Mouse (Mus musculus) T-helper 17 cell (primary cell): Measurements from ENCODE around the gene Ttll13.

Experiments
- in situ Hi-C, 2 experiments: fragments of 300-600 bp; cut with MboI, MseI; formaldehyde crosslinking; loops; 1 replicate in 1 of 2; 2 replicates in 1 of 2; pipeline ENCODE4 v1.15.1; 2025; ENCODE audit warnings: high pct_unique_total_duplicates in 2 of 2

Gene Ttll13

DNA sequence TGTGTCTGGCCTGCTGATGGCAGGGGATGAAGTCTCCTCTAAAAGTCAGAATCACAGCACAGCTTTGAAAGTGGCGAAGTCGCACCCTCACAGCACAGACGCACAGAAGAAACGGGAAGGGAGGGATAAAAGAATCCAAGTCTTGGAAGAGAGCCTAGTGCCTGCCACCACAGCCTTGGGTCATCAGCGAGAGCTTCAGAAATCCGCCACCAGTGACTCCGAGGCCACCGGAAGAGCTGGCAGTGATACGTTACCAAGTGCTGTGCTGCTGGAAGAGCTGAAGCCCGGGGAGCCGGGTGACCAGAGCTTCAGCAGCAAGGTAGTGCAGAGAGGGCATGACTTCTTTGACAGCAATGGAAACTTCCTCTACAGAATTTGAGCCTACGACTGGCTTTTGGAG, 18.4 kb downstream of the Ttll13 start:
- in situ Hi-C loops = no loop called here

DNA sequence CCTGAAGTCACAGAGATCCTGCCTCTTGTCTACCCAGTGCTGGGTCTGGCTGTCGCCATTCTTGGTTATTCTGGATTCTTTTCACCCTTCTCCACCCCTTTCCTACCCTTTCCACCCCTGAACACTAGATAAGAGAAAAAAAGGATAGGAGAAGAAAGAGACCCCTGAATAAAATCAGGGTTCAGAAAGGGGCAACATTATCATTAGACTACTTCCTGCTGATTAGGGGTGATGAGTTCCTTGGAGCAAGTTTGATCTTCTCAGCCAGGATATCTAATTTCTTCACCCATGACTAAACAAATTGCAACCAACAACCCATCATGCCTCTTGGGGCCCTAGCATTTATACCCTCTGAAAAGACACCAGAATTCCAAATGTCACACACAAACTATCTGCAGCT, 21.6 kb downstream of the Ttll13 start:
- in situ Hi-C loops = no loop called here

DNA sequence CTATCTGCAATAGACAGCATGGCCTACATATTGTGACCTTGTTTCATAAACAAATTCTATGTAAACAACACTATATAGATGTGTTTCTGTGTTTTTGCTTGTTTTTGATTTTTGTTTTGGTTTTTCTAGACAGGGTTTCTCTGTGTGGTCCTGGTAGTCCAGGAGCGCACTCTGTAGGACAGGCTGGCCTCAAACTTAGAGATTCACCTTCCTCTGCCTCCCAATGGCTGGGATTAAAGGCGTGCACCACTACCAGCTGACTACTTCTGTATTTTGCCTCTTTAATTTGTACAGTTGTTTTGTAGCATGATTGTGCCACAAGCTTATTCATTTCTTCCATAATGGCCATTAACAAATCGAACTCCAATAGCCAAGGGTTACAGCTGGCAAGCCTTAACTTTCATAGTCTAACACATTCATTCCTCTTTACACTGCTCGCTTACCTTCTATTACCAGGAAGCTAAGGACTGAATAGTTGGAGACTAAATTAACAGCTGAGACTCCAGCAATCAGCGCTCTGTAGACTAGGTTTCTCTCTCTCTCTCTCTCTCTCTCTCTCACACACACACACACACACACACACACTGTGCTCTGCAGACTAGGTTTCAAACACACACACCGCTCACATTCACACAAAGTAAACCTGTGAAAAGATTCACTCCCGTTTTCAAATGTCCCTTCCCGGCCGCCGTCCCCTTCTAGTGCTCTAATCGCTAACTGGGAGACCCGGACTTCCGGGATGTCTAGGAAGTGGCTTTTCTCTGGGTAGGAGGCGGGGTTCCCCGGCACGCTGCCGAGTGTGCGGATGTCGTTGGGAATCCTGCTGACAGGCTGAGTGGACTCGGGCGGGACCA, 22.9 kb downstream of the Ttll13 start, which contains the start of gene Vps33b:
Vps33b (plus strand) TSS at position 753 of the 854 bp plus-strand sequence.
- in situ Hi-C loops = no loop called here

DNA sequence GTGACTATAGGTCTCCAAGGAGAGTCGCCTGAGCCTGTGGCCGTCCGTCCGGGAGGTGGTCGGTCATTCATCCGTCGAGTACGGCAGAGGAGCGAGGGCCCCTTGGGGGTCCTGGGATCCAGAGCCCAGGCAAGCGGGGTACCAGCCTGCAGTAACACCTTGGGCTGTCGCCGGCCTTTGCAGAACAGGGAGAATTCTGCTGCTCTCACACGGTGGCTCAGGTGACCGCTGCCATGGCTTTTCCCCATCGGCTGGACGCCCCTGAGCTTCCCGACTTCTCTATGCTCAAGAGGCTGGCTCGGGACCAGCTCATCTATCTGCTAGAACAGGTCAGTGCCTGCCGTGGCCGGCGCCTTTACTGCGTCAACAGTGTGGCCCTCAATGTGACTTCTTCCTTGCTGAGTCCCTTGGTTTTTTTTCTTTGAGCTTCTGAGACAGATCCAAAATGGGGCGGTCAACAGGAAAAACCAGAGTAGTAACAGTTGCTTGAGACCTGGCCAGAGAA, 23.6 kb downstream of the Ttll13 start:
- in situ Hi-C loops = no loop called here

DNA sequence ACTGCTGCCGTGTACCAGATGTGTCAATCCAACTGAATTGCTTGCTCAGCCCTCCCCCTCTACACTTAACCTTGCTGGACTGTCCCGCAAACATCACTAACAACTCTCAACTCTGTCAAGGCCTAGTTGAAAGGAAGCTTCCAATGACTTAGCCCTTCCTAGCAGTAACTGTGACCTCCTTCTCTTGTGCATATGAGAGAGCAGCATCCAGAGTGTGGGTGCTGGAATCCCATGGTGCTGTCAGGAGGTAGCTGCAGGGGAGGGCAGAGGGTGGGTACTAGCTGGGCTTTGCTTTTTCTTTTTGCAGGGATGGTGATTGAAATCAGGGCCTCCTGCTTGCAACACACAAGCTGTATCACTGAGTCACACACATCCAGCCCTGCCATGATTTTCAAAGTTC, 27.3 kb downstream of the Ttll13 start:
- in situ Hi-C loops = no loop called here

DNA sequence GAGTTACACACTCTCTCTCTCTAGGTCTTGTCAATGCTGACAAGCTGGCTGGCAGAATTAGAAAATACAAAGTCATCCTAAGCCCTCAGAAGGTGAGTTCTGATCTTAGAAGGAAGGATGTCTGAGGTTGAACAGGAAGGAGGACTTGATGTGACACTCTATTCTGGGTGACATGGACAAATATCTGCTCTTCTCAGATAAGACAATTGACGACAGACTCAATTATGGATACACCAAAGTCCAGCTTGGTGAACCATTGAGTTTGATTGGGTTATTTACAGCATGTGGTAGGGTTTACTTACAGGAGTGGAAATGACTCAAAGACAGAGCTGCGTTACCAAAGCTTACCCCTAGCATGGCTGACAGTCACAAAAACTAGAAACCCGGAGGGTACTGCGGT, 30.2 kb downstream of the Ttll13 start:
- in situ Hi-C loops = no loop called here

DNA sequence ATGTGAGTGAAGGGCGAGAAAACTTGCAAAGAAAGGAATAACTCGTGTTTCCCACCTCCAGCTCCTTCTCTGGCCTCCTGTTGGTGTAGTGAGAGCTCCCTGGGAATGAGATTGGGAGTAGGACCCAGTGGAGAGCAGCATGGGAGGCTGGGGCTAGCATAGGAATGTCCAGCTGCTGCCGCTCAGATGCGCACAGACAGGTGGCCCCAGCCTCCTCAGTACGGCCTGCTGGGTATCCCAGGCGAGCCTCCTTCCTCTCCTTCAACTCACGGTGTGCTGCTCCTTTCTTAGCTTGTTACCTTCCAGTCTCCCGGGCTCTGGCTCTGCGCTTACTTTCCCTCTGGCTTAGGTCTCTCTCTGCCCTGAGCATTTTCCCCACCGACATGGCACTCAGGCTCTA, 33.9 kb downstream of the Ttll13 start:
- in situ Hi-C loops = no loop called here

DNA sequence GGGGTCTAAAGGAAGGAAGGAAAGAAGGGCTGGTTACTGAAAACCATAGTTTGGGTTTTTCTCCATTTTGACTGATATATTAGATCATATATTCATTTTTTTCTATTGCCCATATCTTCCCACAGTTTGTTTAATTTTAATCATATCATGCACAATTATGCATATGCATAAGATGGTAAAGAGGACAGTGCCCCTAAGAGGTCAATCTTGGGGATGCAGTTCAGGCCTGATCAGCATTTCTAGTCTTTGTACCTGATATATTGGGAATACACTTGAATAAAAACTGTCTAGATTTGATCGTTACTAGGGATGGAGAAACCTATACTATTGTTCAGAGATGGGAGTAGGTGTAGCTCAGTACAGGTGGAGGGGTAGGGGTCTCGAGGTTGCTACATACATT, 34.8 kb downstream of the Ttll13 start:
- in situ Hi-C loops = no loop called here

DNA sequence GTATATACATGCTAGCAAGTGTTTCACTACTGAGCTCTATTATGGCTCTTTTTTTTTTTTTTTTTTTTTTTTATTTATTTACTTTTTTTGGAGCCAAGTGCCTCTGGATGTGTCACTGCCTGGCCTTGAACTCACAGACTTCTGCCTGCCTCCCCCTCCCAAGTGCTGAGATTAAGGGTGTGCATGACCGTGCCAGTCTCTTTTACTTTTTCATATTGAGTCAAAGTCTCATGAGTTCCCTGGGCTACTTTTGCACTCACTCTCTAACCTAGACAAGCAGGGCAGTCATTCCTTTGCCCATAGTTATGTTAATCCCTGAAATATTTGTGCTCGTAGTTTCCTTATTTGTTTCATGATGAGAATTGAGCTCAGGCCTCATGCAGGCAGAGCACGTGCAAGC, 35.5 kb downstream of the Ttll13 start:
- in situ Hi-C loops = no loop called here

DNA sequence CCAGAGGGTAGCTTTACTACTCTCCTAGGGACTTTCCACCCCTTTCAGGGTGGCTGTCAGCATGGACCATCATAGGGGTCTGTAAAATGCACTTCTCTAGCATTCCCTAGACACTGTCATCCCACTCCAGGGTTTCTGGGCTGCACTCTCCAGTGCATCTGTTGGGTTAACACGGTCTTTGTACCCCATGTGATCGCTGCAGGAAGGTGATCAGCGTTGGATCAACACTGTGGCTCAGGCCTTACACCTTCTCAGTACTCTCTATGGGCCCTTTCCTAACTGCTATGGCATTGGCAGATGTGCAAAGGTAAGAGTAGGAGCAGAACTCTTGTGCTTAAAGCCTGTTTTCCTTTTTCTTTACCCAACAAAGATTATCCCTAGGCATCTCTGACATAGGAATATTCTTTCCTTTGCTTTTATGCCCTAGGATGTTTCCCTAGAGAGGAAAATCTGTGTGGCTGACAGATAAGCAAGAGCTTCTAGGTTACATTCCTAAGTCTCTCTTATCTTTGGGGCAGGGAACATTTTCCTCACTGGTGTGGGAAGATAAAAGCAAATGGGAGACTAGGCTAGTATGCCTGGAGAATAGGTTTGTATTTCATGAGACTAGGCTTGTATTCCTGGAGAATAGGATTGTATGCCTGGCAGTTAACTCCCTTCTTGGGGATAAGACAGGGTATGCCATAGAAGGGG, 37.2 kb downstream of the Ttll13 start:
- in situ Hi-C loops = no loop called here

DNA sequence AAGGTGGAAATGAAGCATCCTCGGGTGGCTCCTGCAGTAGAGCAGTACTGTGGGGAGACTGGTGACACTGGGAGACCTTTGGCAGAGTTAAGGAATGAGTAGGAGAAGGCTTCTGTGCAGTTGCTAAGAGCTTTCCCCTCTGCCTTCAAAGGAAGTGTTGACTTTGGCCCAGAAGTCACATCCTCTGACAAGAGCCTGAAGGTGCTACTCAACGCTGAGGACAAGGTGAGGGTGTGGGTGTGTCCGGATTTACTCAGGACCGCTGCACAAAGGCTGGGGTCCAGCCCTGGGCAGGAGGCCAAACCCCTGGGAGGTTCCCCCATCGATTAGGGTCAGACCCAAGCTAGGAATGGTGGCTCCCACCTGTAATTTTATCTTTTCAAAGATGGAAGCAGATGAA, 38.2 kb downstream of the Ttll13 start:
- in situ Hi-C loops = no loop called here

DNA sequence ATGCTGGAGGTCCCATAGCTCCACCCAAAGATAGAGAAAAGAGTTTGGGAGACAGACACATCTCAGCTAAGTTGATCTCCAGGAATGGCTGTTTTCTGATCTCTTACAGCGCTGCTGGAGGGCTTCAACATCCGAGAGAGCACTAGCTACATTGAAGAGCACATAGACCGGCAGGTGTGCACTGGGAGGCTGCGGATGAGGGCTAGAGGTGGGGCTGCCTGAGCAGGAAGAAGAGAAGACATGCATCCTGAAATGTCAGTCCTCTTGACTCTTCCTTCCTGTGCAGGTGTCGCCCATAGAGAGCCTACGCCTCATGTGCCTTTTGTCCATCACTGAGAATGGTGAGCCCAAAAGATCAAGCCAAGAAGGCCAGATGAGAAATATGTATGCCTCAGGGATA, 39.5 kb downstream of the Ttll13 start:
- in situ Hi-C loops = no loop called here

DNA sequence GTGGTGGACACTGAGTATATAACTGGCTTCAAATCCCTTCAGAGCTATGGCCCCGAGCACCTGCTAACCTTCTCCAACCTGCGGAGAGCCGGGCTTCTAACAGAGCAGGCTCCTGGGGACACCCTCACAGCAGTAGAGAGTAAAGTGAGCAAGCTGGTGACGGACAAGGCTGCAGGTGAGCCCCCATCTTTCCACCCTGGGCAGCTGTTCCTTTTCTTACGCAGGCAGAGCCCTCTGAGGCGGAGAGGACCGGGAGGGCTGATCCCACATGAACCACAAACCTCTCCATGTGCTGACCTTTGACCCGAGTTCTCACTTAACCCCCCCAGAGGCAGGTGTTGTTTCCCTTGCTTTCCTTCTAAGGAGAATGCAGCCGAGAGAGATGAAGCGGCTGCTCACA, 41.6 kb downstream of the Ttll13 start:
- in situ Hi-C loops = no loop called here

DNA sequence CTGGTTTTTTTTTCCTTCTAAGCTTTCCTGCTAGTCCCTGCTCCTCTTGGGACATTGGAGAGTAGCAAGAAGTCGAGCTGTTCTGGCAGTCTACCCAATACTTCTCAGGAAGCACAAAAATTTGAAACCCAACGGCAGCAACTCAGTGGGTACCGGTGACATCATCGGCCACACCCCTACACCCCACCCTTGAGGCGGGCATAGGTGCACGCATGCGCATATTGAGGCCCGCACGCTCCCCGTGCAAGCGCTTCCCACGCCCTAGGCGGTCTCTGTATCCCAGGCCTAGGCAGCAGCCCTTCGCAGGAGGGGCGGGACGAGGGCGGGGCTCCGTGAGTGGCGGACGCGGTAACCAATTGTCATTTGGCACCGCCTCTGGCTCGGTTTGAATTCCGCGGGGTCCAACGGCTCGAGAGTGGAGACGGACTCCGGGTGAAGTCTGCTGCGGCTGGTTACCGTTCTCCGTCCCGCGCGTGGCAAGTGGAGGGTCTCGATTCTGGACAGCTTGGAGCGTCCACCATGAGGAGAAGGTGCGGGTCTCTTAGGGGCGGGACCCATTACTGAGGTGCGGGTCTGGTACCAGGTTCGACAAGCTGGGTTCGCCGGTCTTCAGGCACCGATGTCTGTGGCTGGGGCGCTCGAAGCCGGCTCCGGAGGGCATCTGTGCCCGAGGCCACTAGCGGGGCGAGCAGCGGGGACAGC, 48.0 kb downstream of the Ttll13 start, which contains the start of gene Prc1:
Prc1 (plus strand) TSS at position 389 of the 702 bp plus-strand sequence.
- in situ Hi-C loops = no loop called here

DNA sequence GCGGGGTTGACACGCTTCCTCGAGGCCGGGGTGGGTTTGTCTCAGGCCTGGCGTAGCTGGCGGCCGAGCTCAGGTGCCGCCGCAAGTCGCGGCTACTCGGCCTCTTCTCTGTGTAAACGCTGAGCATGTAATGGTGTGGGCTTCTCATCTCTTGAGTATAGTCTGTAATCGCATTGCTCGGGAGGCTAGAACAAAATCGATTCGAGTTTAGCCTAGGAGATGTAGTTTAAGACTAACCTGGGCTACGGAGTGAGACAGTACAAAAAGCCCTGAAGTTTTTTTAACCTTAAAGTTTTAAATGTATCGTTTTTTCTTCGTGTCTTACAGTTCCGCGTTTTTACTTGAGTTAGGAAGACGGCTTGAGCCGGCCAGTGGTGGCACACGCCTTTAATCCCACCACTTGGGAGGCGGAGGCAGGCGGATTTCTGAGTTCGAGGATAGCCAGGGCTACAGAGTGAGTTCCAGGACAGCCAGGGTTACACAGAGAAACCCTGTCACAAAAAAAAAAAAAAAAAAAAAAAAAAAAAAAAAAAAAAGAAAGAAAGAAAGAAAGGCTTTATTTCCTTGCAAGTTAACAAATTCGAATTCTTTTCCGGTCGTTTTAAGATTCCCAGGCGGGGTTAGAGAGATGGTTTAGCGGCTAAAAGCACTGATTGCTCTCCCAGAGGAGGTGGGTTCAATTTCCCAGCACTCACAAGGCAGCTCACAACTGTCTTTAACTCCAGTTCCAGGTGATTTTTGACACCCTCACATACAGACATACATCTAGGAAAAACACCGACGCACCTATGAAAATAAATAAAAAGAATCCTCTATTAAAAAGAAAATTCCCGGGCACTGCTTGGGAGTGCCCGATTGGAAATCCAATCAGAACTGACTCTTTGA, 48.8 kb downstream of the Ttll13 start:
- in situ Hi-C loops = no loop called here

DNA sequence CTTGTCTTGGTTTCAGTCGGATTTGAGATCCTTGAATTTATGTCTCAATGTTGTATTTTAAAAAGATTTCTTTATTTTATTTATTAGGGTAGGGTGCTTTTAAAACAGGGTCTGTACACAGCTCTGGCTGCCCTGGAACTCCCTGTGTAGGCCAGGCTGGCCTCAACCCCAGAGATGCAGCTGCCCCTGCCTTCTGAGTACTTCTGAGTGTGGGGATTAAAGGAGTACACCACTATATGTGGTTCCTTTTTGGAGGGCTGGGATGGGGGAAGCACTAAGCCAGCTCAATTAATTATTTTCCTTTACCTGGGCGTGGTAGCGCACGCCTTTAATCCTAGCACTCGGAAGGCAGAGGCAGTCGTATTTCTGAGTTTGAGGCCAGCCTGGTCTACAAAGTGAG, 50.3 kb downstream of the Ttll13 start:
- in situ Hi-C loops = no loop called here

DNA sequence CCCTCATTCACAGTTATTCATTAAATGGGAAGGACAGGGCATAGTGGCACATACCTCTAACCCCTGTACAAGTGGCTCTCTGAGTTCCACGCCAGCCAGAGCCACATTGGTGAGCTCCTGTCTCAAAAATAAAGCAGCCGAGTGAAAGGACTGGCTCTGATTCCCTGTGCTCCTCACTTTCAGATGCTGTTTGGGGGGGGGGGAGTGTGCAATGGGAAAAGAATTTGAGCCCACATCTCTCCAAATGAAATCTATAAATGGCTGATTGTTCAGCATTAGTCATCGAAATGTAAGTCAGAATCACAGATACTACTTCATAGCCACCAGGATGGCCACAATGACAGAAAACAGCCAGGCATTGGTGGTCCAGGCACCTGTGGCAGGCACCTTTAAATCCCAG, 50.9 kb downstream of the Ttll13 start:
- in situ Hi-C loops = no loop called here

DNA sequence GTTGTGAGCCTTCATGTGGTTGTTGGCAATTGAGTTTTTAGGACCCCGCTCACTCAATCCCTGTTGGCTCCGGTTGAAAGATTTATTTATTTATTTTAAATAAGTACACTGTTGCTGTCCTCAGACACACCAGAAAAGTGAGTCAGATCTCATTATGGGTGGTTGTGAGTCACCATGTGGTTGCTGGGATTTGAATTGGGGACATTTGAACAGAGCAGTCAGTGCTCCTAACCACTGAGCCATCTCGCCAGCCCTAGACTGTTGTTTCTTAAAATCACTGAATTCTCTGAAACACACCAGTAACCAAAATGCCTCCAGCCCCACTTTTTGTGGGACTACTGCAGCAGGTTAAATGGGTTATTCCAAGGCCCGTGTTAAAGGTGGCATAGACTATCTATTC, 52.6 kb downstream of the Ttll13 start:
- in situ Hi-C loops = no loop called here

DNA sequence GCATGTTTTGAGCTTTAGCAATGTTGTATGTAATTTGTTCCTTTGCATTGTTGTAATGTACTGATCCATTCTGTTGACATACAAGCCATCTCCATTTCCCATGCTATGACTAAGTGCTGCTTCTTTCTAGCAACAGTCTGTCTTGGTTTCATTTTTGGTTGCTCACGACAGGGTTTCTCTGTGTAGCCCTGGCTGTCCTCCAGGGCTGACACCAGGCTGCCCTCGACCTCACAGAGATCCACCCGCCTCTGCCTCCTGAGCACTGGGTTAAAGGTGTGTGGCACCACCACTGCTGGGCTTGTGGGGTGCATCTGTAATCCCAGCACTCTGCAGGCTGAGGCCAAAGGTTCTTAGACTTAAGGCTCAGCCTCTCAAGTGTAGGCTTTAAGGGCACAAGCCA, 53.4 kb downstream of the Ttll13 start:
- in situ Hi-C loops = no loop called here

DNA sequence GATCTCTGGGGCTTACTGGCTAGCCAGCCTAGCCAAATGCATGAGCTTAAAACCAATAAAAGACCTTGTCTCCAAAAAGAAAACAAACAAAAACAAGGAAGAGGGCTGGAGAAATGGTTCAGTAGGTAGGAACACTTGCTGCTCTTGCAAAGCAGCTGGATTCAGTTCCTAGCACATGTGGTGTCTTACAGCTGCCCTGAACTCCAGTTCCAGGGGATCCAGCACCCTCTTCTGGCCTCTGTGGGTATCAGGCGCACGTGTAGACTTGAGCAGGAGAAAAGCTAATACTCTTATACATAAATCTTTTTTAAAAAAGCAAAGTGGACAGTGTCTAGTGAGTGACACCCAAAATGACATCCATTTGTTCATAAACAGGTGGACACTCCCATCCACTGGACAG, 55.3 kb downstream of the Ttll13 start:
- in situ Hi-C loops = no loop called here

DNA sequence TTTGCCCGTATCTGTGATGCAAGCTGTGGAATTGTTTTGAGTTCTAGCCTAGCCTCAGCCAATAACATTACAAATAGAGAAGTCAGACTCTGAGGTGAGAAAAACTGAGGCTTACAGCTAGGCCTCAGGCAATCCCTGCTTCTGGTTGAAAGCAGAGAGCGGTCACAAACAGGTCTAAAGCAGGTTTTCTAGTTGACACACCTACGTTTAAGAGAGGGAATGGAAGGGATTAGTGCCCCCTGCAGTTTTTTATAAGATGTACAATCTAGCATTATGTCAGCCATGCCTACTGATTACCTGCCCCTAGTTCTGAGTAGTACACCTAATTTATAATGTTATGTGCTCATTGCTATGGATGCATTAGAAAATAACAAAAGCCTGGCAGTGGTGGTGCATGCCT, 61.6 kb downstream of the Ttll13 start:
- in situ Hi-C loops = no loop called here
